Mouse (Mus musculus) stomach, postnatal 0 days (tissue): ENCODE data around the gene Cyp8b1.
A peak's percentile ranks its signal among the peaks of the same experiment; 100 is the strongest.

ENCODE experiments used
- CTCF ChIP-seq: IDR thresholded peaks from 2 replicates; pipeline ENCODE4 v1.5.1; 2016; ENCODE audit warnings: antibody characterized with exemption, low read depth, mild to moderate bottlenecking, moderate library complexity
- EP300 ChIP-seq: optimal IDR thresholded peaks from 2 replicates; pipeline ENCODE3; 2016; ENCODE audit warnings: antibody characterized with exemption

DNA sequence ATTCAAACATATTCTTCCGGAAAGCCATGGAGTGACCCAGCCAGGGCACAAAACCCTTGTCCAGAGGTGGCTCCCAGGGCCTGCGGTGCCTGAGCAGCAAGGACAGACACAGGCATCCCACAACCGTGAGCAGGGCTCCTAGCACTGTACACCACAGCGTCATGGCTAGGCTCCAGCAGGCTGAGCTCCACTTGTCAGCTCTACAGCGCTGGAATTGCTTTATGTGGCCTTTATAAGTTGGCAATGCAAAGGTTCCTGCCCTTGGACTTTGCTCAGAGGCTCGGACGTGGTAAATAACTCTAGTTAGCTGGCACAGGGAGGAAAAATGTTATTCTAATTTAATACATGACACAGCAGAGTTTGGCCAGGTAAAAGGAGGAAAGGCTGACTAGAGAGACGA lies at the start of gene Cyp8b1:
- TF ChIP-seq CTCF (peak; percentile 20; the same call in 1 of the 2 replicates), EP300 (no peak)
